Mouse (Mus musculus): ENCODE results near the gene Zic2. TPM values are rescaled to one million over a fixed set of nuclear protein-coding genes. Genes with fewer than 3 reads are reported as not detected.
"Not testable (repeated sequence)": the region's sequence is repeated elsewhere in the genome, so short reads cannot be mapped to it uniquely, and the experiment has no call there.

Gene Zic2
- total and polyA plus RNA-seq, 3 experiments = 0.13 TPM; not detected in 2

DNA sequence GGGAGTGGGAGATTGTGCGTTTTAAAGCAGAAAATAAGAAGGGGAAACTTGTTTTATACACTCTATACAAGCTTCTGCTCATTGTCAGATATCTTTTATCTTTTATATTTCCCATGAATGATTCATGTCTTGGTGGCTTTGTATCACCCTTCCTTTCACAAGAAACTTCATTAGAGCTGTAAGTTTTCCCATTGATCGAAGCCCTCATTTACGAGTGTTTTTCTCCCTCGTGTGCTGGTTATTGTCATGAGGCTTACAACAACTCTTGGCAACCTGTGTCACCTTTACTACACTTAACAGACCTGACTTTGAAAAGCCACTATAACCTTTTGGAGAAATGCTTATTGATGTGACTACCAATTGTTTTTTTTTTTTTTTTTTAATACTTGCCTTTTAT is 19.7 kb upstream of the Zic2 start:
- dilution Hi-C loops (cut with MboI; ENCODE audit: extremely low pct_ligation_motif_present, extremely low pct_unique_long_range_greater_than_20kb, low sequenced_read_pairs) = no loop called here
- no peak for DNase-seq (ENCODE audit: extremely low read depth)

DNA sequence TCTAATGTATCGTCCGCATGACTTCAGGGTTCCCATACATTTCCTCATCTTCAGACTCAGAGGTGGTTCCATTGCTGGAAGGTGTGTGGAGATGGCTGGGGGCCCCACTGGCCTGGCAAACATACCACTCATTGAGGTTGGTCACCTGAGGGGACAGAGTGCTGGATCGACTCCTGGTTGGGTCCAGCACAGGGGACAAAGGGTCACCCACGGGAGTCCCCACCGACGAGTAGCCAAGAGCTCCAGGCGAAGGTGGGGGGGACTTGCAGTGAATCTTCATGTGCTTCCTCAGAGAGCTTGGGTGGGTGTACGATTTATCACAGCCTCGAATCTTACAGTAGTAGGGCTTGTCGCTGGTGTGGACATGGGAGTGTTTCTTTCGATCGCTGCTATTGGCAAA is 15.9 kb upstream of the Zic2 start:
- DNase-seq (ENCODE audit: extremely low read depth); H3K36me3 ChIP-seq (replicated peaks in 1 of 2; ENCODE audit: control insufficient read depth in 1 of 2, insufficient read depth in 1 of 2, low read length in 1 of 2); H3K27ac ChIP-seq (ENCODE audit: insufficient read depth, low read depth); in situ Hi-C loops (cut with MboI; ENCODE audit: low pct_ligation_motif_present, low pct_unique_long_range_greater_than_20kb, low sequenced_read_pairs); dilution Hi-C loops (cut with MboI; ENCODE audit: extremely low pct_ligation_motif_present, extremely low pct_unique_long_range_greater_than_20kb, low sequenced_read_pairs); H3K27me3 ChIP-seq (replicated peaks); H3K9ac ChIP-seq (ENCODE audit: insufficient read depth, low read depth); H3K79me2 ChIP-seq (replicated peaks; ENCODE audit: control insufficient read depth, extremely low read depth, insufficient read depth, poor library complexity, severe bottlenecking); H3K4me2 ChIP-seq (ENCODE audit: insufficient read depth, low read depth, poor library complexity, severe bottlenecking); H3K9me3 ChIP-seq (replicated peaks; ENCODE audit: low read length); H3K4me3 ChIP-seq (replicated peaks in 1 of 3; ENCODE audit: low read depth in 2 of 3, low read length in 2 of 3, poor library complexity in 1 of 3): not testable (repeated sequence)
- H3K4me1 ChIP-seq (ENCODE audit: control insufficient read depth in 1 of 2, insufficient read depth in 2 of 2) = peaks cover 0 to 14% of the 10 kb centered on the region in 2 experiments; a peak in 1 of 4 replicates

More for the DNA sequence above, 19.7 kb upstream of the Zic2 start:
- no peaks in the 10 kb centered on the region for H3K27me3 ChIP-seq (replicated peaks)
- H3K4me2 ChIP-seq (ENCODE audit: insufficient read depth, low read depth, poor library complexity, severe bottlenecking) = no peak overlapping the region
- peaks cover 0 to 7% of the 10 kb centered on the region in 2 experiments; a peak in 1 of 4 replicates for H3K4me1 ChIP-seq (ENCODE audit: control insufficient read depth in 1 of 2, insufficient read depth in 2 of 2)
- H3K36me3 ChIP-seq (replicated peaks in 1 of 2; ENCODE audit: control insufficient read depth in 1 of 2, insufficient read depth in 1 of 2, low read length in 1 of 2) = peaks cover 0 to 5% of the 10 kb centered on the region in 2 experiments
- TF ChIP-seq UBTF (IDR thresholded peaks at IDR 0.05; ENCODE audit: low read depth, low read length) (no peak), E2F4 (IDR thresholded peaks at IDR 0.05; ENCODE audit: insufficient replicate concordance, low read depth, low read length) (no peak), POLR2A (IDR thresholded peaks at IDR 0.05; ENCODE audit: low read depth, low read length) (no peak), ETS1 (conservative IDR thresholded peaks at IDR 0.05; ENCODE audit: low read depth, low read length) (no peak), MXI1 (IDR thresholded peaks at IDR 0.05; ENCODE audit: low read depth, low read length) (no peak), NELFE (IDR thresholded peaks at IDR 0.05; ENCODE audit: low read depth, low read length) (no peak), HCFC1 (IDR thresholded peaks at IDR 0.05; ENCODE audit: low read depth, low read length) (no peak), ELF1 (IDR thresholded peaks at IDR 0.05; ENCODE audit: low read depth, low read length) (no peak), ZMIZ1 (IDR thresholded peaks at IDR 0.05; ENCODE audit: low read depth, low read length) (no peak), SIN3A (IDR thresholded peaks at IDR 0.05; ENCODE audit: low read length) (no peak), PAX5 (IDR thresholded peaks at IDR 0.05; ENCODE audit: low read length) (no peak), RAD21 (IDR thresholded peaks at IDR 0.05; ENCODE audit: low read depth, low read length) (no peak), GABPA (IDR thresholded peaks at IDR 0.05; ENCODE audit: insufficient replicate concordance, low read depth, low read length) (no peak), RCOR1 (conservative IDR thresholded peaks at IDR 0.05; ENCODE audit: low read depth, low read length) (no peak), CHD1 (IDR thresholded peaks at IDR 0.05; ENCODE audit: low read depth, low read length) (no peak), EP300 (IDR thresholded peaks at IDR 0.05; ENCODE audit: low read length) (no peak), MAX (IDR thresholded peaks at IDR 0.05; ENCODE audit: low read length) (no peak), CTCF (conservative IDR thresholded peaks at IDR 0.05 in 1 of 2, IDR thresholded peaks at IDR 0.05 in 1 of 2; ENCODE audit: low read depth in 2 of 2, low read length in 2 of 2) (no peak), USF2 (conservative IDR thresholded peaks at IDR 0.05; ENCODE audit: low read depth, low read length) (no peak), ZKSCAN1 (IDR thresholded peaks at IDR 0.05; ENCODE audit: borderline replicate concordance, low read depth, low read length) (no peak)
- no peaks in the 10 kb centered on the region for H3K9me3 ChIP-seq (replicated peaks; ENCODE audit: low read length)
- in situ Hi-C loops (cut with MboI; ENCODE audit: low pct_ligation_motif_present, low pct_unique_long_range_greater_than_20kb, low sequenced_read_pairs) = no loop called here
- no peak overlapping the region for H3K4me3 ChIP-seq (replicated peaks in 1 of 3; ENCODE audit: low read depth in 2 of 3, low read length in 2 of 3, poor library complexity in 1 of 3)
- no peak overlapping the region for H3K9ac ChIP-seq (ENCODE audit: insufficient read depth, low read depth)
- no peaks in the 10 kb centered on the region for H3K79me2 ChIP-seq (replicated peaks; ENCODE audit: control insufficient read depth, extremely low read depth, insufficient read depth, poor library complexity, severe bottlenecking)
- H3K27ac ChIP-seq (ENCODE audit: insufficient read depth, low read depth) = no peak overlapping the region
